Mouse (Mus musculus): ENCODE measurements around the gene Smim12. TPM values are rescaled to one million over a fixed set of nuclear protein-coding genes. Genes with fewer than 3 reads are reported as not detected.

The Smim12 gene
- polyA plus RNA-seq, 1 experiment from 2014 or later: 60.3 TPM

DNA sequence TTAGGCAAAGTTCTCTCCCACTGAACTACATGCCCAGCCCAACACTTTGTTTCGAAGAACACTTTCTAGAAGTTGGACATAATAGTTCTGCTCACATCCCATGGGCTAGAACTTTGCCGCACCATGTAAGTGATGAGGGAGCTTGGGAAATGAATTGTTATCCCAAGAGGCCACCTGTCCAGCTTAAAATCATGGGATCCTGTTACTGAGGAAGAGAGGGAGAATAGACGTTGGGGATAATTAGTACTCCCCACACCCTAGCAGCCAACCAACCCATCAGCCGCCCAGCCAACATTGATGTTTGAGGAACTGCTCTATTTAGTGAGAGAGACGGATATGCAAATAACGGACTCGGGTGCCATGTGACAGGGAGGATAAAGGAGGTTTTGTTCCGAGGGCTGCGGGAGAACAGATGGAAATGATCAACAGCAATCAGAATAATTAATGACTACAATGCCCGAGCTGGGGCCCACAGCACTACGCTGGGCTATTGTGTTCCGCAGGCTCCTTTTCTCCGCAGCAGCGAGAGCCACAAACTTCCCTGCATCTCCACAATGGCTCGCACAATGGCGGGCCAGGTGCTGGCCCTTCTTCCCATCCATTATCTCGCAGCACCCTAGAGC lies 16.4 kb upstream of the Smim12 start:
- no peaks in the 10 kb centered on the region for H3K36me3 ChIP-seq (ENCODE audit: control insufficient read depth, insufficient read depth, low read length)
- DNase-seq (ENCODE audit: low spot score): no peak
- H3K4me1 ChIP-seq (replicated peaks; ENCODE audit: control insufficient read depth, insufficient read depth, low read length): no peaks in the 10 kb centered on the region
- H3K4me2 ChIP-seq (ENCODE audit: low read length): no peak overlapping the region
- peaks cover 54% of the 10 kb centered on the region for H3K27me3 ChIP-seq (replicated peaks; ENCODE audit: control insufficient read depth, insufficient read depth, low read length)
- H3K9ac ChIP-seq (ENCODE audit: low read length): no peak overlapping the region
- no peak overlapping the region for H3K27ac ChIP-seq (ENCODE audit: low read depth)
- WGBS: 32% methylated on average over 17 of the region's 17 CpGs
- no peak overlapping the region for H3K4me3 ChIP-seq (ENCODE audit: low read depth, low read length)
- ATAC-seq (replicated peaks; ENCODE audit: low FRiP score, low TSS enrichment, low read depth): 0 out of 2 replicates have a peak, but pooled peaks have one; percentile 40
- no peaks in the 10 kb centered on the region for H3K9me3 ChIP-seq (ENCODE audit: control insufficient read depth, low read length)

DNA sequence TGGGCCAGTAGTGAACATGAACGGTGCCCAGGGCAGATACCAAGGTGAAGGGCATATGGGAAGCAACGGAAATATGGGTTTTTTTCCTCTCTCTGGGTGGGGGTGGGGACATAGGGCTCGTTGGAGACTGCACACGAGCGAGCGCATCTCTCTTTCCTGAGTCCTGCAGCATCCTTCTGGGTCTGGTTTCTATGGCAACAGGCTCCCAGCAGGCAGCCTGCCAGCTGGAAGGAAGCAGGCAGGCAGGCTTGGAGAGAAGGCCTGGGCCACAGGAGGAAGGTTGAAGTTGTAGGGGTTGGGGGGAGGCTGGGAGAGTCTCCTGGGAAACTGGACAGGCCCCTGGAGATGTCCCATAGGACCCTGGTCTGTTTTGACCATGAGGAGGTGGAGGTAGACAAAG lies 11.6 kb upstream of the Smim12 start:
- Histone ChIP-seq H3K4me1 (replicated peaks; ENCODE audit: control insufficient read depth, insufficient read depth, low read length) (no peaks in the 10 kb centered on the region), H3K9me3 (ENCODE audit: control insufficient read depth, low read length) (no peaks in the 10 kb centered on the region), H3K27me3 (replicated peaks; ENCODE audit: control insufficient read depth, insufficient read depth, low read length) (peaks cover 17% of the 10 kb centered on the region), H3K4me2 (ENCODE audit: low read length) (no peak overlapping the region), H3K4me3 (ENCODE audit: low read depth, low read length) (no peak overlapping the region), H3K9ac (ENCODE audit: low read length) (no peak overlapping the region), H3K36me3 (ENCODE audit: control insufficient read depth, insufficient read depth, low read length) (no peaks in the 10 kb centered on the region), H3K27ac (ENCODE audit: low read depth) (no peak overlapping the region)
- ATAC-seq (replicated peaks; ENCODE audit: low FRiP score, low TSS enrichment, low read depth): no peak
- WGBS: 37% methylated on average over 6 of the region's 6 CpGs
- DNase-seq (ENCODE audit: low spot score): no peak

DNA sequence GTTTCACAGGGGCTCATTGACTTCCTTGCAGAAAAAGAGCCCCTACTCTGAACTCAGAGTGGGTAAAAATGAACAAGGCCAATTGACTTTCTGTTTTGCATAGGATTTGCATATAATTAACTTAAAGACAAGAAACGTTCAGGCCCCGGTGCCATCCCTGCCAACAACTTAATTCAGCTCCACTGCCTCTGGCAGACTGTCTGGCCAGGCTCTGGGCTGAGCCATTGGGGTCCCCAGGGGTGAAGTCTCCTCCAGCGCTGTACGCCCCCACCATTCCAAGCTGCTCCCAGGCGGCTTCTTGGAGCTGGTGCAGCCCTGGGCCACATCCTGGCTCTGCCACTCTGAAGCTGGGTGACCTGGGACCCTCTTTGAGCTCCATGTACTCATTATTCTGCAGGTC lies 11.0 kb upstream of the Smim12 start:
- Histone ChIP-seq H3K9me3 (ENCODE audit: control insufficient read depth, low read length) (no peaks in the 10 kb centered on the region), H3K4me2 (ENCODE audit: low read length) (no peak overlapping the region), H3K4me3 (ENCODE audit: low read depth, low read length) (no peak overlapping the region), H3K36me3 (ENCODE audit: control insufficient read depth, insufficient read depth, low read length) (no peaks in the 10 kb centered on the region), H3K27ac (ENCODE audit: low read depth) (no peak overlapping the region), H3K4me1 (replicated peaks; ENCODE audit: control insufficient read depth, insufficient read depth, low read length) (no peaks in the 10 kb centered on the region), H3K27me3 (replicated peaks; ENCODE audit: control insufficient read depth, insufficient read depth, low read length) (peaks cover 17% of the 10 kb centered on the region), H3K9ac (ENCODE audit: low read length) (no peak overlapping the region)
- WGBS: 65% methylated on average over 5 of the region's 5 CpGs
- ATAC-seq (replicated peaks; ENCODE audit: low FRiP score, low TSS enrichment, low read depth): no peak
- DNase-seq (ENCODE audit: low spot score): no peak

DNA sequence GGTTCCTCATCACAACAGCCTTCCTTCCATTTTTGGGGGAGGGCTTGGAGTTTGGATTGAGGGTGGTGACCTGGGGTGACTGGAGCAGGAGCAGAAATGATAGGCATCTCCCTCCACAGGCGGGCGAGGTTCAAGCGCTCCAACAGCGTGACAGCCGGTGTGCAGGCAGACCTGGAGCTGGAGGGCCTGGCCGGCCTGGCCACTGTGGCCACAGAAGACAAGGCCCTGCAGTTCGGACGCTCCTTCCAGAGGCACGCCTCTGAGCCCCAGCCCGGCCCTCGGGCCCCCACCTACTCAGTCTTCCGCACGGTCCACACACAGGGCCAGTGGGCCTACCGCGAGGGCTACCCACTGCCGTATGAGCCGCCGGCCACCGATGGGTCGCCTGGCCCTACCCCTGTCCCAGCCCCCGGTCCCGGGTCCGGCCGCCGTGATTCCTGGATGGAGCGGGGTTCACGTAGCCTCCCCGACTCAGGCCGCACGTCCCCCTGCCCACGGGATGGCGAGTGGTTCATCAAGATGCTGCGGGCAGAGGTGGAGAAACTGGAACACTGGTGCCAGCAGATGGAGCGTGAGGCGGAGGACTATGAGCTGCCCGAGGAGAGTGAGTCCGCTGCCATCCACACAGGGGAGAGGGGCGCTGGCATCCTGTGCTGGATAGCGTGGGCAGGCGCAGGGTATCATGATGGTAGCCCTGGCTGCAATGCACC lies 10.0 kb upstream of the Smim12 start:
- H3K9ac ChIP-seq (ENCODE audit: low read length): no peak overlapping the region
- no peak for DNase-seq (ENCODE audit: low spot score)
- no peak for ATAC-seq (replicated peaks; ENCODE audit: low FRiP score, low TSS enrichment, low read depth)
- H3K4me2 ChIP-seq (ENCODE audit: low read length): no peak overlapping the region
- H3K27me3 ChIP-seq (replicated peaks; ENCODE audit: control insufficient read depth, insufficient read depth, low read length): peaks cover 20% of the 10 kb centered on the region
- H3K36me3 ChIP-seq (ENCODE audit: control insufficient read depth, insufficient read depth, low read length): no peaks in the 10 kb centered on the region
- H3K4me3 ChIP-seq (ENCODE audit: low read depth, low read length): no peak overlapping the region
- no peaks in the 10 kb centered on the region for H3K9me3 ChIP-seq (ENCODE audit: control insufficient read depth, low read length)
- 82% methylated on average over 38 of the region's 40 CpGs for WGBS
- no peak overlapping the region for H3K27ac ChIP-seq (ENCODE audit: low read depth)
- no peaks in the 10 kb centered on the region for H3K4me1 ChIP-seq (replicated peaks; ENCODE audit: control insufficient read depth, insufficient read depth, low read length)

DNA sequence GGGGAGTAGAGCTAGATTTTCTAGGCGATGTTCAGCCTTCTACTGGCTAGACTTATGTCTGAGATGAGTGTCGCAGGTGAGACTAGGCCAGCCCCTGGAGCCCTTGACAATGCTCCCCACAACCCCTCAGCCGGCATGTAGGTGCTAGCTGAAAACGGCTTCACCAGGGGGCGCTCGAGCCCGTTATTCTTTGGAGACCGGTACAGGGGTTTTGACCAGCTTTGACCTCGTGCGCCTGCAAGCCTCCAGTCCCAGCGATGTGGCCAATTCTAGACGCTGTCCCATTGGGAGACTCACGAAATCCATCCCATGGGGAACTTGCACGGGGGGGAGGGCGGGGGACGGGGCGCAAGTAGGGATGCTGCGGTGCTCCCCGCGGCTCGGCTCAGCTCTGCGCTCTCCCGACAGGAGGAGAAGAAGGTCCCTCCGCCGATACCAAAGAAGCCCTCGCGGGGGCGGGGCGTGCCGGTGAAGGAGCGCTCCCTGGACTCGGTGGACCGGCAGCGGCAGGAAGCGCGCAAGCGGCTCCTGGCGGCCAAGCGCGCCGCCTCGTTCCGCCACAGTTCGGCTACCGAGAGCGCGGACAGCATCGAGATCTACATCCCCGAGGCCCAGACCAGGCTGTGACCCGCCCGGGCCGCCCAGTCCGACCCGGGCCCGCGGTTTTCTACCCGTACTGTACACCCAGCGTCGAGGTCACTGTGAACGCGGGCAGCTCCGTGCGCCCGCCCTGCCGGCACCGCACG lies 7.7 kb upstream of the Smim12 start:
- Histone ChIP-seq H3K4me3 (ENCODE audit: low read depth, low read length) (peak overlapping the region; percentile 48), H3K27me3 (replicated peaks; ENCODE audit: control insufficient read depth, insufficient read depth, low read length) (peaks cover 21% of the 10 kb centered on the region), H3K4me2 (ENCODE audit: low read length) (peak overlapping the region; percentile 100), H3K9me3 (ENCODE audit: control insufficient read depth, low read length) (no peaks in the 10 kb centered on the region), H3K4me1 (replicated peaks; ENCODE audit: control insufficient read depth, insufficient read depth, low read length) (no peaks in the 10 kb centered on the region), H3K27ac (ENCODE audit: low read depth) (no peak overlapping the region), H3K9ac (ENCODE audit: low read length) (peak overlapping the region; percentile 49), H3K36me3 (ENCODE audit: control insufficient read depth, insufficient read depth, low read length) (no peaks in the 10 kb centered on the region)
- WGBS: under 1% methylated on average over 64 of the region's 67 CpGs
- DNase-seq (ENCODE audit: low spot score): peak; percentile 96
- ATAC-seq (replicated peaks; ENCODE audit: low FRiP score, low TSS enrichment, low read depth): peak; percentile 85

DNA sequence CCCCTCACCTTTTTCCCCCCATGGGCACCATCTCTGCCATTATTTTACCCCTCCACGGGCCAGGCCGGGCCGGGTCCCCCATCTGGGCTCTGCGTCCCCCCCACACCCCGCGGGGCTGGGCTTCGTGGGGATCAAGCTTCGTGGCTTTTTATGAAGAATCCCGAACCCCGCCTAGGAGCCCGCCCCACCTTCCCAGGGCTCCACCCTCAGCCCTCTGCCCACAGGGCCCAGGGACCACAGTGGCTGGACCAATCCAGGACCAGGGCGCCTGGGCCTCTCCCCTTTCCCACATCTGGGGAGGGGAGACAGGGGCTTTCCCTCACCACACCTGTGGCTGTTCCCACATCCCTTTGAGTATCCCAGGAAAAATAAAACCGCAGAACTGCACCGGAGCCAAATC lies 7.0 kb upstream of the Smim12 start:
- H3K4me1 ChIP-seq (replicated peaks; ENCODE audit: control insufficient read depth, insufficient read depth, low read length): no peaks in the 10 kb centered on the region
- 2% methylated on average over 14 of the region's 14 CpGs for WGBS
- H3K36me3 ChIP-seq (ENCODE audit: control insufficient read depth, insufficient read depth, low read length): no peaks in the 10 kb centered on the region
- peak overlapping the region; percentile 48 for H3K4me3 ChIP-seq (ENCODE audit: low read depth, low read length)
- H3K9me3 ChIP-seq (ENCODE audit: control insufficient read depth, low read length): no peaks in the 10 kb centered on the region
- peak overlapping the region; percentile 100 for H3K4me2 ChIP-seq (ENCODE audit: low read length)
- 0 out of 2 replicates have a peak, but pooled peaks have one; percentile 14 for ATAC-seq (replicated peaks; ENCODE audit: low FRiP score, low TSS enrichment, low read depth)
- peaks cover 21% of the 10 kb centered on the region for H3K27me3 ChIP-seq (replicated peaks; ENCODE audit: control insufficient read depth, insufficient read depth, low read length)
- DNase-seq (ENCODE audit: low spot score): no peak
- no peak overlapping the region for H3K27ac ChIP-seq (ENCODE audit: low read depth)
- peak overlapping the region; percentile 49 for H3K9ac ChIP-seq (ENCODE audit: low read length)

DNA sequence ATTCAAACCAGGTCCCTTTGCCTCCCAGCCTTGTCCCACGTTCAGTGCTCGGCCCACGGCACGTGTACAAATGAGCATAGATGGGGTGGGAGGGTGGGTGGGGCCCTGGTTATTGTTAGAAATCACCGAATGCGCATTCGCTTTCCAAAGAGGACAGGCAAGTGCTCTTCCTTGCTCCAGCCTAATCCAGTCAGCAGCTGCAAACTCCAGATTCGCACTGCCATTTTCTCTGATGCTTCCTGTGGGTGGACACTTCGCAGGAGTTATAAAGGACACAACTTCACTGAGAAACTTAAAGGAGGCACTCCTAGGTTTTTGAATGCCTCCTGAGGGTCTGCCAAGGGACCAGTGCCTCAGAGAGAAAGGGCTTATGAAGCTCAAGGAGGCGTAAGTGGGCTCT lies 6.3 kb upstream of the Smim12 start:
- Histone ChIP-seq H3K4me2 (ENCODE audit: low read length) (no peak overlapping the region), H3K4me3 (ENCODE audit: low read depth, low read length) (no peak overlapping the region), H3K27me3 (replicated peaks; ENCODE audit: control insufficient read depth, insufficient read depth, low read length) (peaks cover 21% of the 10 kb centered on the region), H3K36me3 (ENCODE audit: control insufficient read depth, insufficient read depth, low read length) (no peaks in the 10 kb centered on the region), H3K4me1 (replicated peaks; ENCODE audit: control insufficient read depth, insufficient read depth, low read length) (no peaks in the 10 kb centered on the region), H3K27ac (ENCODE audit: low read depth) (no peak overlapping the region), H3K9me3 (ENCODE audit: control insufficient read depth, low read length) (no peaks in the 10 kb centered on the region), H3K9ac (ENCODE audit: low read length) (no peak overlapping the region)
- ATAC-seq (replicated peaks; ENCODE audit: low FRiP score, low TSS enrichment, low read depth) (no peak), DNase-seq (ENCODE audit: low spot score) (no peak)
- 63% methylated on average over 10 of the region's 10 CpGs for WGBS

DNA sequence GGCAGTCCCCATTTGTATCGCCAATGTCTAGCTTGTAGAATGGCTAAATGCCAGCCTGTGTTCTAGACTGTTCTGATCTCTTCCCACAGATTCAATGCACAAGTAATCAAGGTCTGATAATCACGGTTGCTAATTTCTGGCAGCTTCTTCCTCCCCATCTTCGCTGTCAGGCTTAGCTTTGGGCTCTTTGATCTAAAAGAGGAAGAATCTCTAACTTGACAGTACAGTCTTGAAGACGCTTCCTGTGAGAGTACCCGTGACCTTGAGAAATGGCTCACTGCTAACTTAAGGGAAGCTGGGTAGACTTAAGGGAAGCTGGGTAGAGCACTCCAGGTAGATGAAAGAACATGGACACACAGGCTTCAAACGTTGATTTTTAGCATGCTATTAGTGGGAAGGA lies 888 bp upstream of the Smim12 start:
- DNase-seq (ENCODE audit: low spot score) (no peak), ATAC-seq (replicated peaks; ENCODE audit: low FRiP score, low TSS enrichment, low read depth) (no peak)
- Histone ChIP-seq H3K4me1 (replicated peaks; ENCODE audit: control insufficient read depth, insufficient read depth, low read length) (peaks cover 6% of the 10 kb centered on the region), H3K27me3 (replicated peaks; ENCODE audit: control insufficient read depth, insufficient read depth, low read length) (peaks cover 6% of the 10 kb centered on the region), H3K9ac (ENCODE audit: low read length) (no peak overlapping the region), H3K36me3 (ENCODE audit: control insufficient read depth, insufficient read depth, low read length) (peaks cover 12% of the 10 kb centered on the region), H3K4me3 (ENCODE audit: low read depth, low read length) (no peak overlapping the region), H3K27ac (ENCODE audit: low read depth) (no peak overlapping the region), H3K9me3 (ENCODE audit: control insufficient read depth, low read length) (no peaks in the 10 kb centered on the region), H3K4me2 (ENCODE audit: low read length) (no peak overlapping the region)
- WGBS: 63% methylated on average over 6 of the region's 6 CpGs
